Mouse (Mus musculus) kidney, embryonic 15.5 days (tissue): ENCODE results near the gene Kank3. TPM values are rescaled to one million over a fixed set of nuclear protein-coding genes. Genes with fewer than 3 reads are reported as not detected.
"Not testable (repeated sequence)": the region's sequence is repeated elsewhere in the genome, so short reads cannot be mapped to it uniquely, and the experiment has no call there.

Source experiments
- ATAC-seq: fragments of 200-750 bp; cut with Nextera tagmentation; replicated peaks from 2 replicates; pipeline ENCODE4 v1.8.0; 2017; ENCODE audit warnings: moderate TSS enrichment; ENCODE audit not compliant: low FRiP score
- H3K27ac ChIP-seq: fragments of 300-500 bp; sonication (generic); 2 replicates; pipeline ENCODE4 v1.5.1; 2015; ENCODE audit warnings: mild to moderate bottlenecking, inconsistent platforms
- H3K27me3 ChIP-seq: fragments of 300-500 bp; sonication (generic); 2 replicates; pipeline ENCODE4 v1.6.1; 2015; ENCODE audit warnings: inconsistent platforms
- H3K36me3 ChIP-seq: fragments of 300-500 bp; sonication (generic); 2 replicates; pipeline ENCODE4 v1.6.1; 2015; ENCODE audit warnings: inconsistent platforms
- H3K4me1 ChIP-seq: fragments of 300-500 bp; sonication (generic); 2 replicates; pipeline ENCODE4 v1.6.1; 2015; ENCODE audit warnings: inconsistent platforms
- H3K4me2 ChIP-seq: fragments of 300-500 bp; sonication (generic); 2 replicates; pipeline ENCODE4 v1.6.1; 2015; ENCODE audit warnings: moderate library complexity, mild to moderate bottlenecking, inconsistent platforms
- H3K4me3 ChIP-seq: fragments of 300-500 bp; sonication (generic); replicated peaks from 2 replicates; pipeline ENCODE4 v1.5.1; 2015; ENCODE audit warnings: mild to moderate bottlenecking, inconsistent platforms
- H3K9ac ChIP-seq: fragments of 300-500 bp; sonication (generic); 2 replicates; pipeline ENCODE4 v1.6.1; 2015; ENCODE audit warnings: mild to moderate bottlenecking, inconsistent platforms
- H3K9me3 ChIP-seq: fragments of 300-500 bp; sonication (generic); replicated peaks from 2 replicates; pipeline ENCODE4 v1.6.1; 2016; ENCODE audit warnings: inconsistent platforms
- WGBS: fragments of 180-500 bp; shearing (Covaris S2); methylation state at CpG from one replicate; pipeline ENCODE4 v1.1.7; 2015; ENCODE audit warnings: mixed read lengths; 5-methylcytosine and 5-hydroxymethylcytosine counted together
- polyA plus RNA-seq: library from polyadenylated mRNA; unstranded; fragments of >200 nt; fragmentation: Nextera tagmentation; extraction: Ambion mirVana; gene quantifications from 2 replicates; pipeline ENCODE4 v1.2.1, GENCODE M21; 2015

Gene Kank3
- polyA plus RNA-seq, 1 experiment from 2014 or later, result 53.4 TPM

- ATAC-seq, result no peak
- no peaks in the 10 kb centered on the region for H3K36me3 ChIP-seq
- 10% methylated on average over 3 of the region's 3 CpGs for WGBS
- peak overlapping the region; percentile 77 for H3K27ac ChIP-seq
- H3K9me3 ChIP-seq, result no peaks in the 10 kb centered on the region
- no peak overlapping the region for H3K9ac ChIP-seq
- H3K4me3 ChIP-seq, result peak overlapping the region; percentile 55; the same call in 1 of the 2 replicates
- H3K27me3 ChIP-seq, result no peaks in the 10 kb centered on the region
- peak overlapping the region; percentile 87 for H3K4me2 ChIP-seq
- peaks cover 41% of the 10 kb centered on the region for H3K4me1 ChIP-seq
Observed at GRCm38 (mm10) chr17:33812475-33812874, 2.2 kb downstream of the Kank3 start.

GRCm38 (mm10) chr17:33812990-33813389 is 2.7 kb downstream of the Kank3 start:
- H3K9me3 ChIP-seq, result no peaks in the 10 kb centered on the region
- H3K4me2 ChIP-seq, result peak overlapping the region; percentile 87
- H3K4me1 ChIP-seq, result peaks cover 45% of the 10 kb centered on the region
- no peak for ATAC-seq
- no peaks in the 10 kb centered on the region for H3K36me3 ChIP-seq
- no peak overlapping the region for H3K9ac ChIP-seq
- peak overlapping the region; percentile 77 for H3K27ac ChIP-seq
- WGBS, result 39% methylated on average over 4 of the region's 4 CpGs
- H3K4me3 ChIP-seq, result peak overlapping the region; percentile 55; the same call in 1 of the 2 replicates
- no peaks in the 10 kb centered on the region for H3K27me3 ChIP-seq

- no peak overlapping the region for H3K4me3 ChIP-seq
- peaks cover 21% of the 10 kb centered on the region for H3K36me3 ChIP-seq
- H3K4me1 ChIP-seq, result peaks cover 59% of the 10 kb centered on the region
- H3K9ac ChIP-seq, result no peak overlapping the region
- H3K27ac ChIP-seq, result no peak overlapping the region
- WGBS, result 88% methylated on average over 6 of the region's 6 CpGs
- no peak for ATAC-seq
- H3K27me3 ChIP-seq, result no peaks in the 10 kb centered on the region
- H3K4me2 ChIP-seq, result no peak overlapping the region
- H3K9me3 ChIP-seq, result no peaks in the 10 kb centered on the region
Observed at GRCm38 (mm10) chr17:33815399-33815798, 5.1 kb downstream of the Kank3 start.

GRCm38 (mm10) chr17:33816612-33817011 is 6.3 kb downstream of the Kank3 start:
- no peaks in the 10 kb centered on the region for H3K9me3 ChIP-seq
- 0 out of 2 replicates have a peak overlapping the region, but pooled peaks have one; percentile 75 for H3K9ac ChIP-seq
- H3K27me3 ChIP-seq, result no peaks in the 10 kb centered on the region
- peak overlapping the region; percentile 77 for H3K4me2 ChIP-seq
- 57% methylated on average over 5 of the region's 5 CpGs for WGBS
- H3K27ac ChIP-seq, result peak overlapping the region; percentile 96; the same call in 1 of the 2 replicates
- ATAC-seq, result no peak
- H3K4me3 ChIP-seq, result peak overlapping the region; percentile 64
- peaks cover 55% of the 10 kb centered on the region for H3K4me1 ChIP-seq
- H3K36me3 ChIP-seq, result peaks cover 33% of the 10 kb centered on the region

GRCm38 (mm10) chr17:33817184-33817968 is 7.1 kb downstream of the Kank3 start:
- peak; percentile 97 for ATAC-seq
- Histone ChIP-seq H3K27me3 (no peaks in the 10 kb centered on the region), H3K9me3 (no peaks in the 10 kb centered on the region), H3K27ac (peak overlapping the region; percentile 96), H3K36me3 (peaks cover 41% of the 10 kb centered on the region), H3K4me1 (peaks cover 56% of the 10 kb centered on the region), H3K4me2 (peak overlapping the region; percentile 77), H3K9ac (peak overlapping the region; percentile 75), H3K4me3 (peak overlapping the region; percentile 64)
- WGBS, result under 1% methylated on average over 89 of the region's 89 CpGs

GRCm38 (mm10) chr17:33817969-33818643 is 7.8 kb downstream of the Kank3 start:
- Histone ChIP-seq H3K9ac (peak overlapping the region; percentile 75), H3K36me3 (peaks cover 48% of the 10 kb centered on the region), H3K9me3 (no peaks in the 10 kb centered on the region), H3K27ac (peak overlapping the region; percentile 96), H3K27me3 (no peaks in the 10 kb centered on the region), H3K4me3 (peak overlapping the region; percentile 64), H3K4me1 (peaks cover 56% of the 10 kb centered on the region), H3K4me2 (peak overlapping the region; percentile 77)
- 12% methylated on average over 33 of the region's 33 CpGs for WGBS
- peak; percentile 69 for ATAC-seq

GRCm38 (mm10) chr17:33822436-33822959 is 12.2 kb downstream of the Kank3 start:
- H3K9ac ChIP-seq, result peak overlapping the region; percentile 72
- peak overlapping the region; percentile 65 for H3K4me3 ChIP-seq
- no peak for ATAC-seq
- 72% methylated on average over 1 of the region's 1 CpGs for whole genome bisulfite sequencing
- H3K27ac ChIP-seq, result 0 out of 2 replicates have a peak overlapping the region, but pooled peaks have one; percentile 22
- peaks cover 61% of the 10 kb centered on the region for H3K36me3 ChIP-seq
- no peaks in the 10 kb centered on the region for H3K27me3 ChIP-seq
- H3K4me2 ChIP-seq, result peak overlapping the region; percentile 84
- no peaks in the 10 kb centered on the region for H3K9me3 ChIP-seq
- H3K4me1 ChIP-seq, result peaks cover 63% of the 10 kb centered on the region

GRCm38 (mm10) chr17:33823171-33823570 is 12.9 kb downstream of the Kank3 start:
- not testable (repeated sequence) for H3K27me3 ChIP-seq, H3K9me3 ChIP-seq, ATAC-seq
- Histone ChIP-seq H3K36me3 (peaks cover 65% of the 10 kb centered on the region), H3K9ac (peak overlapping the region; percentile 72), H3K27ac (peak overlapping the region; percentile 7; the same call in 1 of the 2 replicates), H3K4me1 (peaks cover 57% of the 10 kb centered on the region), H3K4me2 (peak overlapping the region; percentile 84), H3K4me3 (peak overlapping the region; percentile 65)
- WGBS, result 66% methylated on average over 8 of the region's 8 CpGs

GRCm38 (mm10) chr17:33824084-33824996 is 14.0 kb downstream of the Kank3 start, which contains the start of the genes Rps28 and Ndufa7:
Rps28 (minus strand) TSS chr17:33824562.
Ndufa7 (plus strand) TSS chr17:33824572.
- ATAC-seq, result peak; percentile 94
- Histone ChIP-seq H3K36me3 (peaks cover 65% of the 10 kb centered on the region), H3K27me3 (no peaks in the 10 kb centered on the region), H3K27ac (peak within 1 kb of the TSS; percentile 90), H3K9me3 (no peaks in the 10 kb centered on the region), H3K4me1 (peaks cover 49% of the 10 kb centered on the region), H3K4me3 (peak within 1 kb of the TSS; percentile 65), H3K4me2 (peak within 1 kb of the TSS; percentile 84), H3K9ac (peak within 1 kb of the TSS; percentile 72)
- WGBS, result under 1% methylated on average over 51 of the region's 51 CpGs

GRCm38 (mm10) chr17:33824997-33825330 is 14.6 kb downstream of the Kank3 start:
- not testable (repeated sequence) for ATAC-seq, H3K9me3 ChIP-seq, H3K27me3 ChIP-seq
- peaks cover 65% of the 10 kb centered on the region for H3K36me3 ChIP-seq
- peak overlapping the region; percentile 65 for H3K4me3 ChIP-seq
- H3K27ac ChIP-seq, result peak overlapping the region; percentile 90
- peak overlapping the region; percentile 70 for H3K4me2 ChIP-seq
- H3K9ac ChIP-seq, result peak overlapping the region; percentile 72
- H3K4me1 ChIP-seq, result peaks cover 45% of the 10 kb centered on the region
- WGBS, result 1% methylated on average over 6 of the region's 6 CpGs

- WGBS, result 81% methylated on average over 8 of the region's 8 CpGs
- Histone ChIP-seq H3K27ac (0 out of 2 replicates have a peak overlapping the region, but pooled peaks have one; percentile 90), H3K27me3 (no peaks in the 10 kb centered on the region), H3K4me3 (peak overlapping the region; percentile 65), H3K36me3 (peaks cover 65% of the 10 kb centered on the region), H3K9me3 (no peaks in the 10 kb centered on the region), H3K4me2 (peak overlapping the region; percentile 70), H3K4me1 (peaks cover 42% of the 10 kb centered on the region), H3K9ac (peak overlapping the region; percentile 72)
- ATAC-seq, result no peak
Observed at GRCm38 (mm10) chr17:33825462-33825861, 15.1 kb downstream of the Kank3 start.
